Mouse (Mus musculus) midbrain, embryonic 12.5 days (tissue): ENCODE measurements around the gene Gm6525. TPM values are rescaled to one million over a fixed set of nuclear protein-coding genes. Genes with fewer than 3 reads are reported as not detected.

Source experiments
- ATAC-seq: fragments of 200-750 bp; cut with Nextera tagmentation; 2 replicates; pipeline ENCODE4 v1.8.0; 2017; ENCODE audit warnings: low read depth, moderate TSS enrichment, moderate library complexity; ENCODE audit not compliant: low FRiP score
- H3K27ac ChIP-seq: fragments of 300-500 bp; sonication (generic); replicated peaks from 2 replicates; pipeline ENCODE4 v1.5.1; 2016; ENCODE audit warnings: mild to moderate bottlenecking
- H3K27me3 ChIP-seq: fragments of 300-500 bp; sonication (generic); 2 replicates; pipeline ENCODE4 v1.6.1; 2016; ENCODE audit warnings: mild to moderate bottlenecking
- H3K36me3 ChIP-seq: fragments of 300-500 bp; sonication (generic); 2 replicates; pipeline ENCODE4 v1.6.1; 2016
- H3K4me1 ChIP-seq: fragments of 300-500 bp; sonication (generic); 2 replicates; pipeline ENCODE4 v1.6.1; 2016
- H3K4me2 ChIP-seq: fragments of 300-500 bp; sonication (generic); replicated peaks from 2 replicates; pipeline ENCODE4 v1.6.1; 2016; ENCODE audit warnings: mild to moderate bottlenecking, moderate library complexity
- H3K4me3 ChIP-seq: fragments of 300-500 bp; sonication (generic); 2 replicates; pipeline ENCODE4 v1.5.1; 2016; ENCODE audit warnings: mild to moderate bottlenecking
- H3K9ac ChIP-seq: fragments of 300-500 bp; sonication (generic); replicated peaks from 2 replicates; pipeline ENCODE4 v1.6.1; 2016; ENCODE audit warnings: mild to moderate bottlenecking, moderate library complexity
- H3K9me3 ChIP-seq: fragments of 300-500 bp; sonication (generic); 2 replicates; pipeline ENCODE4 v1.6.1; 2016; ENCODE audit warnings: mild to moderate bottlenecking
- whole genome bisulfite sequencing: fragments of 180-500 bp; shearing (Covaris S2); methylation state at CpG from one replicate; pipeline ENCODE4 v1.1.7; 2016; 5-methylcytosine and 5-hydroxymethylcytosine counted together
- polyA plus RNA-seq: library from polyadenylated mRNA; unstranded; fragments of >200 nt; fragmentation: Nextera tagmentation; extraction: Ambion mirVana; gene quantifications from 2 replicates; pipeline ENCODE4 v1.2.1, GENCODE M21; 2016

The Gm6525 gene
- 3.3 and 3.7 TPM in 2 replicates for polyA plus RNA-seq

DNA sequence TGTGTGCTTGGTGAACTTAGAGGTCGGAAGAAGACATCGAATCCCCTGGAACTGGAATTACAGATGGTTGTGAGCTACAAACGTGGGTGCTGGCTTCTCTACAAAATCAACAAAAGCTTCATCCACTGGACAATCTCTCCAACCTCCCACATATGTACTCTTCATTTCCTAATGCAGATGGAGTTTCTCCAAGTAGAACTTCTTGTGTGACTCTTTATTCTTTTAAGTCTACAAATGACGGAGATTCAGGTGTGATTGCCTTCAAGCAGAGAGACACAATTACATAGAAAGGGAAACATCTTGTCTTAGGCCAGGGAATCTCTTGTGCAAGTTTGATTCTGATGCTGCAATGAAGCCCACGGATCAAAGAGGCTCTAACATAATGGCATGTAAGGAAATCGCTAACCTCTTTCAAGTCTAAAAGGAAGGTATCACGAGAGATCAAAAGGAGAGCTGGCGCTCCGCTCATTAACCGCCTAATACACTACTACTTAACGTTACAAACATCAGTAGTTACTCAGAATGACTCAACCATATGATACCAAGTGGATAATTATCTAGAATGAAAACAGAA, at the start of gene Gm6525:
Gene Gm6525, plus strand, starts transcription at position 524 of the 574 bp plus-strand sequence.
- Histone ChIP-seq H3K9ac (no peak within 1 kb of the TSS), H3K36me3 (peaks cover 70% of the 10 kb centered on the region), H3K4me2 (no peak within 1 kb of the TSS), H3K4me3 (no peak within 1 kb of the TSS), H3K27ac (no peak within 1 kb of the TSS), H3K9me3 (no peaks in the 10 kb centered on the region), H3K27me3 (no peaks in the 10 kb centered on the region), H3K4me1 (peaks cover 6% of the 10 kb centered on the region; the same call in 1 of the 2 replicates)
- 79% methylated on average over 11 of the region's 11 CpGs for WGBS
- ATAC-seq, result no peak

GRCm38 (mm10) chr3:84125704-84126289, 48.1 kb upstream of the Gm6525 start:
- Histone ChIP-seq H3K4me1 (no peaks in the 10 kb centered on the region), H3K27ac (no peak overlapping the region), H3K27me3 (no peaks in the 10 kb centered on the region), H3K4me2 (no peak overlapping the region), H3K4me3 (no peak overlapping the region), H3K36me3 (no peaks in the 10 kb centered on the region), H3K9ac (no peak overlapping the region), H3K9me3 (no peaks in the 10 kb centered on the region)
- WGBS, result 72% methylated on average over 6 of the region's 6 CpGs
- ATAC-seq, result no peak

GRCm38 (mm10) chr3:84126721-84127120, 47.2 kb upstream of the Gm6525 start:
- H3K27me3 ChIP-seq, result no peaks in the 10 kb centered on the region
- no peak for ATAC-seq

DNA sequence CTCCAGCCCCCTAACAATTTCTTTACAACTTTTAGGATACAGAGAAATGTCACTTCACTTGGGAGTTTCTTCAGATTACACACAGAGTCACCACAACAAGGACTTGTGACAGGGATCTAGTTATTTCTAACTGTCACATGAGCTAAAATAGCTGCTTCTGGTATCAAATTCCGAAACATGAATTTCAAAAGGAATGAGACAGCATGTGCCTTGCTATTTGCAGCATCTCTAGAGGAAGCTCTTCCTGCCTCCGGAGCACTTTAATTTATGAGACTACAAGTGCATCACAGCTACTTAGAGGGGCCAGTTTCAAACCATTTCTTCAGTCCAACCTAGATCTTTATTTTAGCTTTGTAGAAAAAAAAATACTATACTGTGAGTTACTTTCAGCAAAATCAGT, 46.5 kb upstream of the Gm6525 start:
- WGBS, result 85% methylated on average over 2 of the region's 2 CpGs
- Histone ChIP-seq H3K9ac (no peak overlapping the region), H3K4me2 (no peak overlapping the region), H3K4me3 (no peak overlapping the region), H3K27ac (no peak overlapping the region), H3K9me3 (no peaks in the 10 kb centered on the region), H3K36me3 (no peaks in the 10 kb centered on the region), H3K4me1 (no peaks in the 10 kb centered on the region), H3K27me3 (no peaks in the 10 kb centered on the region)
- no peak for ATAC-seq

More at GRCm38 (mm10) chr3:84126721-84127120, 47.2 kb upstream of the Gm6525 start:
- Histone ChIP-seq H3K27ac (no peak overlapping the region), H3K9me3 (no peaks in the 10 kb centered on the region), H3K4me3 (no peak overlapping the region), H3K36me3 (no peaks in the 10 kb centered on the region), H3K9ac (no peak overlapping the region), H3K4me1 (no peaks in the 10 kb centered on the region), H3K4me2 (no peak overlapping the region)
- WGBS, result 83% methylated on average over 3 of the region's 3 CpGs

DNA sequence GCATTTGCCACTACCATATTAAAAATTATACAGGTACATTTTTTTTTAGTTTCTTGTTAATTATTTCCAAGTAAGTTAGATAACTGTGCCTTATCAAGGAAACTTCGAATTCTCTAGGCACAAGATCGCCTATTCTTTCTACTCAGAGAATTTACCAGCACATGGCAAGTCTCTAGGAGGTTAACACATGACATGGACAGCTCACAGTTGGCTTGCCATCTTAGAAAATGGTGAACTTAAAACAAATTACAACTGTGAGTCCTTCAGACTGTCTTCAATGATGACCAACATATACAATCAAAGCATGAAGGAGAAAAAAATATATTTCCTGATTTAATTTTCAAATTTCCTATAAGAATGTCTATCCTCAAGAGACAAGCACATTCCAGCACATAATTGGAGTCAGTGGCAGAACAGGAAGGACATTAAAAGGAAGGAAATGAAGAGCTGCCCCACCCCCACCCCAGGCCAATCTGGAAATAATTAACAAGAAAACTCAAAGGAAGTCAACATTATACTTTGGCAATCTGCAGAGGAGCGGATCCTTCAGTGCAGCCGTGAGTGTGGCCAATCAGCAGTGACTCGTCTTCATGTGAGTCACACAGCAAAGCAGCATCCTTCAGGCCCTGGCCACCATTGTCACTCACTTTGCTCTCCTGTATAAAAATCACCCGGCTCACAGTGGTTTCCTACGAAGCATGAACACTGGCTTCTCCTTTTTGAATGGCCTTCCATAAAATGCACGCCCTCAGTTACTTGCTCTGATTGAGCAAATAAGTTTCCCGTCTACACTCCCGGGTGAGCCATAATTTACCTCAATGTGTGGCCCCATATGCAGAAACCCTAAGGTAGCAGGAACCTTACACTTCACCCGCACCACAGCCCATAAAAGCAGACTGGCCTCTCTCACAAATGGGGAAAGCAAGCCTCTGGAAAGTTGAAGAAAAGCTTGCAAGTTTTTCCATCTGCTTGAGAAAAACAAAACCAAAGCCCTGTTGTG, 44.7 kb upstream of the Gm6525 start:
- Histone ChIP-seq H3K36me3 (no peaks in the 10 kb centered on the region), H3K9me3 (no peaks in the 10 kb centered on the region), H3K9ac (no peak overlapping the region), H3K4me1 (no peaks in the 10 kb centered on the region), H3K27ac (no peak overlapping the region), H3K4me2 (no peak overlapping the region), H3K4me3 (no peak overlapping the region), H3K27me3 (no peaks in the 10 kb centered on the region)
- ATAC-seq, result no peak
- WGBS, result 84% methylated on average over 11 of the region's 11 CpGs

- Histone ChIP-seq H3K27me3 (no peaks in the 10 kb centered on the region), H3K4me1 (peaks cover 5% of the 10 kb centered on the region; the same call in 1 of the 2 replicates), H3K9ac (no peak overlapping the region), H3K4me2 (no peak overlapping the region), H3K4me3 (no peak overlapping the region), H3K9me3 (no peaks in the 10 kb centered on the region), H3K27ac (no peak overlapping the region), H3K36me3 (no peaks in the 10 kb centered on the region)
- no peak for ATAC-seq
- 70% methylated on average over 5 of the region's 5 CpGs for WGBS
Observed at GRCm38 (mm10) chr3:84130776-84131175, 43.1 kb upstream of the Gm6525 start.

GRCm38 (mm10) chr3:84131369-84131768, 42.5 kb upstream of the Gm6525 start:
- Histone ChIP-seq H3K4me3 (no peak overlapping the region), H3K4me1 (peaks cover 5% of the 10 kb centered on the region; the same call in 1 of the 2 replicates), H3K9ac (no peak overlapping the region), H3K36me3 (no peaks in the 10 kb centered on the region), H3K9me3 (no peaks in the 10 kb centered on the region), H3K27ac (no peak overlapping the region), H3K27me3 (no peaks in the 10 kb centered on the region), H3K4me2 (no peak overlapping the region)
- 82% methylated on average over 3 of the region's 3 CpGs for WGBS
- ATAC-seq, result no peak

DNA sequence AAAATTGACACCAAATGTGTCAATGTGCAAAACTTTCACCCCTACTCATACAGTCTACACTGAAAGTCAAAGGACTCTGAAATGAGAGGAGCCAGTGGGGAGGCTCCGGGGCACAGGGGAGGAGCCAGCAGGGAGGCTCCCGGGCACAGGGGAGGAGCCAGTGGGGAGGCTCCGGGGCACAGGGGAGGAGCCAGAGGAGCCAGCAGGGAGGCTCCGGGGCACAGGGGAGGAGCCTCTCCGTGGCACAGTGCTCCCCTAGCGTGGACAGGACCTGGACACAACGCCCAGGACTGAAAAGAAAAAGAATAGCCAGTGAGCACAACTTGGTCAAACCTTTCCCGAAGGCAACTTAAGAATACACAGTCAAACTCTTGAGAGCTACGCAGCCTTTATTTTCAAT, 38.5 kb upstream of the Gm6525 start:
- Histone ChIP-seq H3K36me3 (no peaks in the 10 kb centered on the region), H3K27me3 (no peaks in the 10 kb centered on the region), H3K9me3 (no peaks in the 10 kb centered on the region), H3K9ac (no peak overlapping the region), H3K4me3 (no peak overlapping the region), H3K4me2 (no peak overlapping the region), H3K27ac (no peak overlapping the region), H3K4me1 (peaks cover 5% of the 10 kb centered on the region; the same call in 1 of the 2 replicates)
- 0 out of 2 replicates have a peak, but pooled peaks have one; percentile 68 for ATAC-seq
- 29% methylated on average over 9 of the region's 9 CpGs for WGBS

DNA sequence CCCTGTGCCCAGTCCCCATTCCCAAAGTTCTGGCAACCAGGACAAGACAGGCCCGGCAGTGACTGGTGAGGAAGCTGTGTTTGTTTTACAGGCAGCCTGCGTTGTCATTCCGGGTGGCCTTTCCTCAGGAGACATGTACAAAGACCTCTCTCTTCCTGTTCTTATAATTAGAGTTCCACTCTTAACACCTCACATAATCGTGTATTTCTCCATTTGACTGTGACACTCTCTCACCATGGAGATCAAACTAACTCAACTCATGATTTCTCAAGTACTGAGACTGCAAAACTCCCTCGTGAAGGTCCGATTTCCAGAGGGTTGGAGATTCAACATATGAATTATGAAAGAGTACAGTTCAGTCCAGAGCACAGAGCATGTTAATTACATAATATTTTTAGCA, 38.0 kb upstream of the Gm6525 start:
- Histone ChIP-seq H3K27ac (no peak overlapping the region), H3K4me2 (no peak overlapping the region), H3K27me3 (no peaks in the 10 kb centered on the region), H3K4me3 (no peak overlapping the region), H3K36me3 (no peaks in the 10 kb centered on the region), H3K9me3 (no peaks in the 10 kb centered on the region), H3K4me1 (peaks cover 5% of the 10 kb centered on the region; the same call in 1 of the 2 replicates), H3K9ac (no peak overlapping the region)
- no peak for ATAC-seq
- 69% methylated on average over 6 of the region's 6 CpGs for WGBS

DNA sequence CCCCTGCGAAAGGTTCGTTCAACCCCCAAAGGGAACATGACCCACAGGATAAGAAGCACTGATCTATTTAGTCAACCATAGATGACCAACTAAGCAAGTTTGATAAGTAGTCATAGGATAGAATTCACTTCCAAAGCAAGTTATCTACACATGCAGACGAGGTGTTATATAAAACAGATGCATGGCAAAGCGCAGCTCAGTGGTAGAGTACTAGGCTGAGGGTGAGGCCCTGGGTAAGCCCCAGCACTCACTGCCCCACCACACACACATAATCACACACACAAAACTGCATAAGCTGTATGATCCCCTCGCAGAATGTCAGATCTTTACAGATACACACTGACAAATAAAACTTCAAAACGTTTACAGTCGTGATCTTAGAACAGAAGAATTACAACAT, 37.4 kb upstream of the Gm6525 start:
- Histone ChIP-seq H3K27ac (no peak overlapping the region), H3K4me1 (peaks cover 5% of the 10 kb centered on the region; the same call in 1 of the 2 replicates), H3K9ac (no peak overlapping the region), H3K4me3 (no peak overlapping the region), H3K4me2 (no peak overlapping the region), H3K36me3 (no peaks in the 10 kb centered on the region), H3K27me3 (no peaks in the 10 kb centered on the region), H3K9me3 (no peaks in the 10 kb centered on the region)
- no peak for ATAC-seq
- WGBS, result 91% methylated on average over 7 of the region's 7 CpGs

- H3K4me3 ChIP-seq, result no peak overlapping the region
- no peak overlapping the region for H3K4me2 ChIP-seq
- no peaks in the 10 kb centered on the region for H3K9me3 ChIP-seq
- H3K27me3 ChIP-seq, result no peaks in the 10 kb centered on the region
- no peaks in the 10 kb centered on the region for H3K4me1 ChIP-seq
- no peak for ATAC-seq
- 81% methylated on average over 7 of the region's 7 CpGs for WGBS
- H3K27ac ChIP-seq, result no peak overlapping the region
- no peak overlapping the region for H3K9ac ChIP-seq
- H3K36me3 ChIP-seq, result no peaks in the 10 kb centered on the region
Observed at GRCm38 (mm10) chr3:84140947-84141346, 33.0 kb upstream of the Gm6525 start.

GRCm38 (mm10) chr3:84149831-84150230, 24.1 kb upstream of the Gm6525 start:
- H3K36me3 ChIP-seq, result no peaks in the 10 kb centered on the region
- H3K4me2 ChIP-seq, result no peak overlapping the region
- H3K27ac ChIP-seq, result no peak overlapping the region
- no peak overlapping the region for H3K4me3 ChIP-seq
- no peak overlapping the region for H3K9ac ChIP-seq
- H3K9me3 ChIP-seq, result no peaks in the 10 kb centered on the region
- ATAC-seq, result no peak
- H3K4me1 ChIP-seq, result no peaks in the 10 kb centered on the region
- WGBS, result 96% methylated on average over 3 of the region's 3 CpGs
- no peaks in the 10 kb centered on the region for H3K27me3 ChIP-seq
